Mouse (Mus musculus): ENCODE measurements around the gene Arpc2. TPM values are rescaled to one million over a fixed set of nuclear protein-coding genes. Genes with fewer than 3 reads are reported as not detected.

Gene Arpc2
- total and polyA plus RNA-seq, 3 experiments: 716 to 876 (median 746) TPM

GRCm38 (mm10) chr1:74256782-74257181 lies 20.9 kb downstream of the Arpc2 start:
- H3K4me1 ChIP-seq (ENCODE audit: insufficient read depth, low read depth, low read length): peaks cover 5% of the 10 kb centered on the region; the same call in 1 of the 2 replicates
- no peaks in the 10 kb centered on the region for H3K27me3 ChIP-seq (ENCODE audit: insufficient read depth, low read length)
- TF ChIP-seq POLR2AphosphoS5 (IDR thresholded peaks at IDR 0.05; ENCODE audit: insufficient replicate concordance, low read depth, low read length) (no peak), TAL1 (conservative IDR thresholded peaks at IDR 0.05; ENCODE audit: low read depth, low read length) (no peak)
- DNase-seq (ENCODE audit: low spot score) (no peak), ATAC-seq (ENCODE audit: extremely low read depth, insufficient number of reproducible peaks, low FRiP score, poor library complexity, severe bottlenecking) (no peak)
- H3K9me3 ChIP-seq (replicated peaks): no peaks in the 10 kb centered on the region
- peaks cover 93% of the 10 kb centered on the region for H3K36me3 ChIP-seq (replicated peaks)
- no peak overlapping the region for H3K4me3 ChIP-seq (ENCODE audit: low read depth, low read length)

- H3K4me1 ChIP-seq (ENCODE audit: insufficient read depth, low read depth, low read length): peaks cover 2% of the 10 kb centered on the region; the same call in 1 of the 2 replicates
- no peaks in the 10 kb centered on the region for H3K27me3 ChIP-seq (ENCODE audit: insufficient read depth, low read length)
- ATAC-seq (ENCODE audit: extremely low read depth, insufficient number of reproducible peaks, low FRiP score, poor library complexity, severe bottlenecking) (no peak), DNase-seq (ENCODE audit: low spot score) (no peak)
- no peaks in the 10 kb centered on the region for H3K9me3 ChIP-seq (replicated peaks)
- peaks cover 95% of the 10 kb centered on the region for H3K36me3 ChIP-seq (replicated peaks)
- no peak for TF ChIP-seq GATA2 (IDR thresholded peaks at IDR 0.05; ENCODE audit: borderline replicate concordance, low read depth, low read length)
- TF ChIP-seq GATA1 (IDR thresholded peaks at IDR 0.05; ENCODE audit: borderline replicate concordance, low read length): no peak
- no peak for TF ChIP-seq CTCF (IDR thresholded peaks at IDR 0.05; ENCODE audit: low read depth, low read length)
- no peak for TF ChIP-seq TAL1 (conservative IDR thresholded peaks at IDR 0.05; ENCODE audit: low read depth, low read length)
- TF ChIP-seq POLR2AphosphoS5 (IDR thresholded peaks at IDR 0.05; ENCODE audit: insufficient replicate concordance, low read depth, low read length): no peak
- no peak overlapping the region for H3K4me3 ChIP-seq (ENCODE audit: low read depth, low read length)
Measured at GRCm38 (mm10) chr1:74262510-74262909, 26.6 kb downstream of the Arpc2 start.

- H3K36me3 ChIP-seq (replicated peaks): peaks cover 67% of the 10 kb centered on the region
- TF ChIP-seq POLR2AphosphoS5 (IDR thresholded peaks at IDR 0.05; ENCODE audit: insufficient replicate concordance, low read depth, low read length): no peak; the same call in 1 of the 2 replicates
- TF ChIP-seq CTCF (IDR thresholded peaks at IDR 0.05; ENCODE audit: low read depth, low read length): no peak
- no peak for TF ChIP-seq GATA1 (IDR thresholded peaks at IDR 0.05; ENCODE audit: borderline replicate concordance, low read length)
- TF ChIP-seq TAL1 (conservative IDR thresholded peaks at IDR 0.05; ENCODE audit: low read depth, low read length): no peak
- TF ChIP-seq GATA2 (IDR thresholded peaks at IDR 0.05; ENCODE audit: borderline replicate concordance, low read depth, low read length): no peak
- no peak overlapping the region for H3K4me3 ChIP-seq (ENCODE audit: low read depth, low read length)
- DNase-seq (ENCODE audit: low spot score): no peak
- H3K27me3 ChIP-seq (ENCODE audit: insufficient read depth, low read length): no peaks in the 10 kb centered on the region
- ATAC-seq (ENCODE audit: extremely low read depth, insufficient number of reproducible peaks, low FRiP score, poor library complexity, severe bottlenecking): no peak
- H3K4me1 ChIP-seq (ENCODE audit: insufficient read depth, low read depth, low read length): peaks cover 5% of the 10 kb centered on the region; the same call in 1 of the 2 replicates
- no peaks in the 10 kb centered on the region for H3K9me3 ChIP-seq (replicated peaks)
Measured at GRCm38 (mm10) chr1:74268750-74269149, 32.9 kb downstream of the Arpc2 start.

- H3K4me1 ChIP-seq (ENCODE audit: insufficient read depth, low read depth, low read length): peaks cover 8% of the 10 kb centered on the region; the same call in 1 of the 2 replicates
- peaks cover 38% of the 10 kb centered on the region for H3K36me3 ChIP-seq (replicated peaks)
- DNase-seq (ENCODE audit: low spot score) (no peak), ATAC-seq (ENCODE audit: extremely low read depth, insufficient number of reproducible peaks, low FRiP score, poor library complexity, severe bottlenecking) (no peak)
- no peaks in the 10 kb centered on the region for H3K9me3 ChIP-seq (replicated peaks)
- peaks cover 28% of the 10 kb centered on the region for H3K27me3 ChIP-seq (ENCODE audit: insufficient read depth, low read length)
- no peak for TF ChIP-seq GATA1 (IDR thresholded peaks at IDR 0.05; ENCODE audit: borderline replicate concordance, low read length)
- no peak for TF ChIP-seq TAL1 (conservative IDR thresholded peaks at IDR 0.05; ENCODE audit: low read depth, low read length)
- no peak for TF ChIP-seq CTCF (IDR thresholded peaks at IDR 0.05; ENCODE audit: low read depth, low read length)
- no peak for TF ChIP-seq GATA2 (IDR thresholded peaks at IDR 0.05; ENCODE audit: borderline replicate concordance, low read depth, low read length)
- no peak for TF ChIP-seq POLR2AphosphoS5 (IDR thresholded peaks at IDR 0.05; ENCODE audit: insufficient replicate concordance, low read depth, low read length)
- no peak overlapping the region for H3K4me3 ChIP-seq (ENCODE audit: low read depth, low read length)
Measured at GRCm38 (mm10) chr1:74271659-74272058, 35.8 kb downstream of the Arpc2 start.

GRCm38 (mm10) chr1:74275015-74275414 lies 39.1 kb downstream of the Arpc2 start:
- Histone ChIP-seq H3K4me1 (ENCODE audit: insufficient read depth, low read depth, low read length) (peaks cover 35% of the 10 kb centered on the region), H3K4me3 (ENCODE audit: low read depth, low read length) (no peak overlapping the region), H3K27me3 (ENCODE audit: insufficient read depth, low read length) (peaks cover 48% of the 10 kb centered on the region), H3K9me3 (replicated peaks) (no peaks in the 10 kb centered on the region), H3K36me3 (replicated peaks) (peaks cover 23% of the 10 kb centered on the region)
- TF ChIP-seq TAL1 (conservative IDR thresholded peaks at IDR 0.05; ENCODE audit: low read depth, low read length): no peak
- no peak for TF ChIP-seq GATA1 (IDR thresholded peaks at IDR 0.05; ENCODE audit: borderline replicate concordance, low read length)
- no peak for TF ChIP-seq GATA2 (IDR thresholded peaks at IDR 0.05; ENCODE audit: borderline replicate concordance, low read depth, low read length)
- no peak for TF ChIP-seq CTCF (IDR thresholded peaks at IDR 0.05; ENCODE audit: low read depth, low read length)
- TF ChIP-seq POLR2AphosphoS5 (IDR thresholded peaks at IDR 0.05; ENCODE audit: insufficient replicate concordance, low read depth, low read length): no peak
- DNase-seq (ENCODE audit: low spot score) (no peak), ATAC-seq (ENCODE audit: extremely low read depth, insufficient number of reproducible peaks, low FRiP score, poor library complexity, severe bottlenecking) (no peak)

GRCm38 (mm10) chr1:74277041-74277440 lies 41.2 kb downstream of the Arpc2 start:
- H3K9me3 ChIP-seq (replicated peaks): no peaks in the 10 kb centered on the region
- no peak overlapping the region for H3K4me3 ChIP-seq (ENCODE audit: low read depth, low read length)
- peaks cover 46% of the 10 kb centered on the region for H3K4me1 ChIP-seq (ENCODE audit: insufficient read depth, low read depth, low read length)
- peaks cover 48% of the 10 kb centered on the region for H3K27me3 ChIP-seq (ENCODE audit: insufficient read depth, low read length)
- ATAC-seq (ENCODE audit: extremely low read depth, insufficient number of reproducible peaks, low FRiP score, poor library complexity, severe bottlenecking) (no peak), DNase-seq (ENCODE audit: low spot score) (no peak)
- peaks cover 37% of the 10 kb centered on the region for H3K36me3 ChIP-seq (replicated peaks)
- TF ChIP-seq GATA2 (IDR thresholded peaks at IDR 0.05; ENCODE audit: borderline replicate concordance, low read depth, low read length): no peak
- TF ChIP-seq POLR2AphosphoS5 (IDR thresholded peaks at IDR 0.05; ENCODE audit: insufficient replicate concordance, low read depth, low read length): no peak
- no peak for TF ChIP-seq GATA1 (IDR thresholded peaks at IDR 0.05; ENCODE audit: borderline replicate concordance, low read length)
- no peak for TF ChIP-seq TAL1 (conservative IDR thresholded peaks at IDR 0.05; ENCODE audit: low read depth, low read length)
- no peak for TF ChIP-seq CTCF (IDR thresholded peaks at IDR 0.05; ENCODE audit: low read depth, low read length)
